Mouse (Mus musculus): ENCODE data around the gene Cacng6.

The Cacng6 gene

DNA sequence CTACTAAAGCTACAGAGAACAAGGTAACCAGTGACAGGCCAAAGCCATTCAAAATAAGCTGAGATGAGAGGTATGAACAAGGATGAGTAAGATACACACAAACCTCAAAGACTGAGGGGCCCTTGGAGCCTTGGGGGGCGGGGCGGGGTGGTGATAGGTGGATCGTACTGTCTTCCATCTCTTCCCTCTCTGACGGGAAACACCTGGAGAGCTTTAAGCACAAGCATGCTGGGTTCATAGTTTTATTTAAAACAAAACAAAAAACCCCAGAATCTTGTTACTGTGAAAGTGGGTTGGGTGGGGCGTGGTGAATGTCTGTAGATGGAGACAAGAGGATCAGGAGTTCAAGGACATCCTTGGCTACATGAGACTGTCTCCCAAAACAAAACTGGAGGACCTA lies 3.5 kb upstream of the Cacng6 start:
- DNase-seq (ENCODE audit: low spot score) = no peak

DNA sequence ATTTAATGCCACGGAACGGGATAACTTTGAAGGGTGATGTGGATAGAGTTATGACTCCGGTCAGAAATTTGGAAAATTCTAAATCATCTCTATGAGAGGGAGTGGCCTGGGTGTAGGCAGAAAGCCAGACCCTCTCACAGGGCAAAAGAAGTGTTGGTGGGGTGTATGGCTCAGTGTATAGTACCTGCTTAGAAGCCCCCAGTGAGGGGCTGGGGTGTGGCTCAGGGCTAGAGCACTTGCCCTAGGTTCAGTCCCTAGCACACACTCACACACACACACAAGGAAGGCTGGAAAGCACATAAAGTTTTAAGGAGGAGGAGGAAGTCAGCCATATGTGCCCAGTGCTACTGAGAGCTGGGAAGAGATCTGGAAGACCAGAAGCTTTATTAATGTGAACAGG lies 2.7 kb upstream of the Cacng6 start:
- no peak for DNase-seq (ENCODE audit: low spot score)

DNA sequence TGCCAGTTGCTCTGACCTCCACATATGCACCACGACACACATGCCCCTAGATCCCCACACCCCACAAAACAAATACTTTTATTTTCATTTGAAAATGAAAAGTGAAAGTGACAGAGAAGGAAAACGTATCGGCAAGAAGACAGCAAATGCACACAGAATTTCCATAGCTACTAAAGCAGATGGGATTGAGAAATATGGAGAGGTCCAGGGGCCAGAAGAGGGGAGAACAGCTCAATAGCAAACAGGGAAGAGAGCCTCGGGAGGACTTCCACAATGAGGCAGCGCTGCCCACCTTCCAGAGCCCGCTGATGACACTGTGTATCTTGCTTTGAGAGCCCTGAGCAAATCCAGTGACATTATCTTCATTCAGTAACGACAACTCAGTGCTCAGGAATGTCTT lies 1.9 kb upstream of the Cacng6 start:
- no peak for DNase-seq (ENCODE audit: low spot score)

DNA sequence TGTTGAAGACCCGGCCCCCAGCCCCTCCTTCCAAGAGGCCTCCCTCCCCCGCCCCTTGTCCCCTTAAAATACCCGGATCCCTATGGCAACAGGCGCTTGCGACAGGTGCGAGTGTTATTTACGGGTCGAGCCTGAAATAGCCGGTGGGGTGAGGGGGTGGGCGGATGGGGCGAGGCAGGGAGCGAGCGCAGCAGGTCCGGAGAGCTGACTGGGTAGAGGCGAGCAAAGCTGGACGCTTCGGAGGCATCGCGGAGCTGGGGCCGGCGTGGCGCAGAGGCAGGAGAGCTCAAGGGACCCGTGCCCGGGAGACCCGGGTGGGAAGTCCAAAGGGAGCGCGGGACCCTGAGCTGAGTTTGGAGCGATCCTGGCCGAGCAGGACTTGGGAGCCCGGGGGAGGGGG lies 565 bp upstream of the Cacng6 start:
- no peak for DNase-seq (ENCODE audit: low spot score)

DNA sequence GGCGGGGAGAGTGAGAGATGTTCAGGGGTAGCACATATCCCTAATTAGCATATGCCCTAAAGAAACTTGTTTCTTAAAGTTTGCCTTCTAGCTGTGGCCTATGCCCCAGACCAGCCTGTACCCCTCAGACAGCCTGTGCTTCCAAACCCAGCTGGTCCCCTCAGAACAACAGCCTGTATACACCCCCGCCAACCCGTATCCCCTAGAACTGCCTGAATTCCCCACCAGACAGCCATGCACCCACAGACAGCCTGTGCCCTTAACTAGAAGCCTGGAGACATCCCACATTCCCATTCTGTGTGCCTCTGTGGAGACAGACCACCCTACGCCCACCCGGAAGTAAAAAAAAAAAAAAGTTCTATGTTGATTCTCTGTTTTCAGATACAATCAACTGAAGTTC lies 1.1 kb downstream of the Cacng6 start:
- DNase-seq (ENCODE audit: low spot score) = no peak

DNA sequence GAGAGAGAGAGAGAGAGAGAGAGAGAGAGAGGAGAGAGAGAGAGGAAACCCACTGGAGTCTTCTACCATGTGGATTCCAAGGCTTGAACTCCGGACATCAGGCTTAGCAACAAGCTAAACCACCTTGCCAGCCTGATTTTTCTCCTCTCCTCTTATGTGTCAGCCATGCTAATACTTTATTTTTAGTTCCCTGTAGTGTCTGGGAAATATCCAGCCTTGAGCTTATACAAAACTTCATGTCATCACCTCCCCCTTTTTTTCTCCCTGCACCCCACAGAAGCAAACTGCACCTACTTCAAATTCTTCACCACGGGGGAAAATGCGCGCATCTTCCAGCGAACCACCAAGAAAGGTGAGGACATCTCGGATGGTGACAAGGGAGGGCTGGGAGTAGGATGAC lies 6.2 kb downstream of the Cacng6 start:
- DNase-seq (ENCODE audit: low spot score) = no peak

DNA sequence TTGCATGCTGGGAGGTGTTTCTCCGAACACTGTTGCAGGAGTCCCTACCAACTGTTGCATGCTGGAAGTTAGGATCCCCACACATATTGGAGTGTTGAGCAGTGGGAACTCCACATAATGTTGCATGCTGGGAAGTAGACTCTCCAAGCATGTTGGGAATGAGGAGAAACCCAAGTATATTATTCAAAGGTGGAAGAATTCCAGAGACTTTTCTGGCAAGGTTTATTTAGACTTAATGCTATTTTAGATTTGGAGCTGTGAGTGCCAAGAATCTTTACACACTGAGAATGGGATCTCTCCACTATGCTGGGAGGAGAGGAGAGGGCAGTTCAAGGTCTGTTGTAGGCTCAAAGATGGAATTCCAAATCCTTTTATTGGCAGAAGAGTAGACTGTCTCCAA lies 8.1 kb downstream of the Cacng6 start:
- DNase-seq (ENCODE audit: low spot score) = no peak

DNA sequence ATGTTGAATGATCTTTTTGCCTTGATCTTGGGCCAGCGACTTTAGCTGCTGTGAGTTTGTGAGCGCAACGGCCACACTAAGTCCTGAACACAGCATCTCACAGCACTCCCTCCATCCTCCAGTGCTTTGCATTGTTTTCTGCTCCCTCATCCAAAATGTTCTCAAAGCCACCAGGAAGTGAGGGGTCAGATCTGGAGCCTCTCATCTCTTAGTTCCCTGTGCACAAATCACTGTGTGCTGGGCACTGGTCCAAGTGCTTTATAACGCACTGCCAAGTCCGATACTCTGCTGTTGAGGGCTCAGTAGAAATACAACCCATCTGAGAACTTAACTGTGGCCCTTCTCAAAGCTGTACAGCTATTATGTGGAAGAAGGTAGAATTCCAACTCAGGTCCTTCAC lies 13.9 kb downstream of the Cacng6 start:
- DNase-seq (ENCODE audit: low spot score) = no peak

DNA sequence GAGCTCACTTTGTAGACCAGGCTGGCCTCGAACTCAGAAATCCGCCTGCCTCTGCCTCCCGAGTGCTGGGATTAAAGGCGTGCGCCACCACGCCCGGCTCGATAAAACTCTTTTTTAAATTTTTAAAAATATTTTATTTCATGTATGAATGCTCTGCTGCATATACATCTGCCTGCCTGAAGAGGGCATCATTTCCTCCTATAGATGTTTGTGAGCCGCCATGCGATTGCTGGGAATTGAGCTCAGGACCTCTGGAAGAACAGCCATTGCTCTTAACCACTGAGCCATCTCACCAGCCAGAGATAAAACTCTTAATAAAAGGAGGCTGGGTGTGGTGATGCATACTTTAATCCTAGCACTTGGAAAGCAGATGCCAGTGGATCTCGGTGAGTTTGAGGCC lies 16.0 kb downstream of the Cacng6 start:
- no peak for DNase-seq (ENCODE audit: low spot score)

DNA sequence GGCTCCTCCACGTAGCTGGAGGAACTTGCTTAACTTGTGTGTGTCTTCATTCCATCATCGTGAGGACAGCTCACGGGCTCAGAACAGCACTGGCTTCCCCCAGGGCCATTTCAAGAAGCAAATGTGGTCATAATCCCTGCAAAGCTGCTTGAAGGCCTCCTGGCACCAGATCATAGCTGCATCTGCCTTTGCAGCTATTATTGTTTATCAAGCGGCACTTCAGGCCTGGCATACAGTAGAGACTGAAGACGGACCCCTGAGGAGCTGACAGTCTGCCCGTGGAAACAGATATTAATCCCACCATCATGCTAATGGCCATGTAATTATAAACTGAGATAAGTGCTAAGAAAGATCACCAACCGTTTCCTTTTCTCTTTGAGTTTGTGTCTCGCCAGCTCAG lies 16.5 kb downstream of the Cacng6 start:
- no peak for DNase-seq (ENCODE audit: low spot score)

DNA sequence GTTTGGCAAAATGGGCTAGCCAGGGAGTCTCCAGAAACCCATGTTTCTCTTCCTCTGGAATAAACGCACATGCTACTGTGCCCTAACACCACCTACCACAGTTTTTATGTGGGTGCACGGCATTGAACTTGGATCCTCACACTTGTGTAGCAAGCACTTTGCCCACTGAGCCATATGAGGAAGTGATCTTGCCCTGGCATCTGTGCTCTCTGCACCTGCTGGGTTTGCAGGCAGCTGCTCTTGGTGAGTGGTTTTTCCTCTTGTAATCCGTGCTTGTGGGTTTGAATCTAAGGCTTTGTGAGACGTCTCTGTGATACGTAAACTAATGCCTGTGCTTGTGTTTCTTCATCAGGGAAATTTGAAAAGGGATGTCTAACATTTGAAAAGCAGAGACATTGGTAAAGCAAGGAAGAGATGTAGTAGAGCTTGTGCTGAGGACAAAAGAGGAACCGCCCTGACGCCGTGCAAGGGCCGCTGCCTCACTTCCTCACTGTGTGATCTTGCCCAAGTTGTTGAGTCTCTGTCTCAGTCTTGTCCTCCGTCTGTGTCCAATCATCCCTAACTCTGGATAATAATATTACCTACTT lies 18.6 kb downstream of the Cacng6 start:
- no peak for DNase-seq (ENCODE audit: low spot score)

DNA sequence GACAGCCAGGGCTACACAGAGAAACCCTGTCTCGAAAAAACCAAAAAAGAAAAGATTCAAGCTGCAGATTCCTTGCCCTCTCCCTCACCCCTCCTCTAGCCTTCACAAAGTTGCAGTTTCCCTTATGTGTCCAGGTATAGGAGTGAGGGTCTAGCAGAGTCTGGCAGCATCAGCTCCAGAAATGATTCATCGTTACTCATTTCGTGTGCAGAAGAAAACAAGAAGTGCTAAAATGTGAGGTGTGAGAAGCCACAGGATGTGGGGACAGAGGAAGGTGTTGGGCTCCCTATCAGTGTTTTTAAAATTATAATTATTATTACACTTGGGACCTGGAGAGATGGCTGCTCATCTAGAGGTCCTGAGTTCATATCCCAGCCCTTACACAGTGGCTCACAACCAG lies 20.7 kb downstream of the Cacng6 start:
- no peak for DNase-seq (ENCODE audit: low spot score)

DNA sequence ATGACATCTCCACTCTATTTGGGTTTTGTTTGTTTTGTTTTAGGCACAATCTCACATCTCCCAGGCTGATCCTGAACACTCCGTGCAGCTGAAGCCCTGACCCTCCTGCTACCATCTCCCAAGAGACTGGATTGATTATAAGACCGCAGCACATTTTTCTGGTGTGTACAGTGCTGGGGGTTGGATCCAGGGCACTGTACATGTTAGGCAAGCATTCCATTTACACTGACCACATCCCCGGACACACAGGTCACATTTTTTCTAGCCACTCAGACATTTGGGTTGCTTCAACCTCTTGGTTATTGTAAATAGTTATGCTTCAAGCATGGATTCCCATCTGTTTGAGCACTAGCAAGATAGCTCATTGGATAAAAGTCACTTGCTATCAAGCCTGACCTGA lies 22.6 kb downstream of the Cacng6 start:
- DNase-seq (ENCODE audit: low spot score) = no peak

DNA sequence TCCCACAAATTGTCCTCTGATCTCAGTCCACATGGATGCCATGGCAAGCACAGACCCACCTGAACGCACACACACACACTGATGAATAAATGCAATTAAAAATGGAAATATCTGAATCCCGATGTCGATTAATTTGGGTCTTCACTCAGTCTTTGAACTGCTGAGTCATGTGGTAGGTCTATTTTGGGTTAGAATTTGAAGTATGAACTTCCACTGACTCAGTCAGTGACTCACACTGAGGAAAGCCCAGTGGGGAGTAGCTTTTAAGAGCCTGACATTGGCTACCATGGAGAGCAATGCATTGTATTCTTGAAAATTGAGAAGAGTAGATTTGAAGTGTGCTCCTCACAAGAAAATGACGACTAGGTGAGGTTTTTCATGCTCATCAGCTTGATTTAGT lies 23.0 kb downstream of the Cacng6 start:
- no peak for DNase-seq (ENCODE audit: low spot score)

DNA sequence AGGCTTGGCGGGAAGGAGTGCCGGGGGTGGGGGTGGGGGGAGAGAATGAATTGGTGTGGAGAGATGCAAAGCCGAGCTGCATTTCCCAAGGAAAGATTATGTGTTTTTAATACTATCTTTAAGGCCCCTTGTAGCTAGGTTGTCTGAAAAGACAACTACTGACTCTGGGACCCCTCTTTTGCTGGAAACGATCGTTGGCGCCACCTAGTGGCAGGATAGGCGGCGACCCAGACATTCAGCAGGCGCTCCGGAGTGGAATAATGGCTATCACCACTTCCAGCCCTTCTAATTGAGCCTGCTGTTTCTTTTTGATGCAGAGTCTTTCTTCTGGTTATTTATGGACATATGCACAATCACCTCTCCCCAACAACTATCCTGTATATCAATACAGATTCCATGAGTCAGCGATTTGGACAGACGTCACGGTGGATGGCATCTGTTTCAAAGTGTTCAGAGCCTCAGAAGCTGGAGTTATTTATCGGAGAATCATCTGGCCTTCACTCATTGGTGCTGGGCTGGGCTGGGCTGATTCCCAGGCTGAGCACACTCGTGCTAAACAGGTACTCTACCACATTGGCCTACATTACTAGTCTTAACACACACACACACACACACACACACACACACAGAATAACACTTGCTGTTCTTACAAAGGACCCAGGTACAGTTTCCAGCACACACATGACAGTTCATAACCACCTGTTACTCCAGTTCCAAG lies 24.9 kb downstream of the Cacng6 start:
- DNase-seq (ENCODE audit: low spot score) = peak; percentile 32

DNA sequence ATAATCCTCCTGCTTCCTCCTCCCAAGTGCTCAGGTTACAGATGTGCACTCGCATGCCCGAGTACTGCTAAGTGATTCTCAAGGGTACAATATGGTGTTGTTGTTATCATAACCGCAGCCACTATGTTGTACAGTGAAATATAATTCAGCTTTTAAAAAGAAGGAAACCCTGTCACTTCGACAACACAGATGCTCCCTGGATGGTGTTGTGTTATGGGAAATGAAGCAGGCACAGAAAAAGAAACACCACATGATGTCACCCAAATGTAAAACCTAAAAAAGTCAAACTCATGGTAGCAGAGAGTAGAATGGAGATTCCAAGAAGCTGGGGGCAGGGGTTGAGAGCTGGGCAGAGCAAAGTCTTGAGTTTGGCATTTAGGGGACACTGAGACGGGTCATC lies 26.7 kb downstream of the Cacng6 start:
- no peak for DNase-seq (ENCODE audit: low spot score)

DNA sequence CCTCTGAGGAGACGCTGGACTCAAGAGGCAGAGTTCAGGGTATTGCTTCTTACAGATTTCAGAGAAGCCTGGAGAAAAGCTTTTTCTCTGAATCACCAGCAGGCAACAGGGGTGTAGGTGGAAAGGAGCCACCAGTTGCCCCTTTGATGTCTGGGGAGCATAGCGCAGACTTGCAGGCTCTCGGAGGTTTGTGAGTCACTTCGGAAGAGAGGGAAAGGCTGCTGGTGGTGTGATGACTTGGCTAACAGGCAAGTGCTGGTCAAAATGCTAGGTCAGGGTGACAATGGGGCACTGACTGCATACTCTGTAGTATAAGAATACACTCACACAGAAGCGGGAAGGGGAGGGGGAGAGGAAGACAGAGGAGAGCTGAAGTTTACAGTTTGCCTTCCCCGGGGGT lies 27.2 kb downstream of the Cacng6 start:
- no peak for DNase-seq (ENCODE audit: low spot score)

DNA sequence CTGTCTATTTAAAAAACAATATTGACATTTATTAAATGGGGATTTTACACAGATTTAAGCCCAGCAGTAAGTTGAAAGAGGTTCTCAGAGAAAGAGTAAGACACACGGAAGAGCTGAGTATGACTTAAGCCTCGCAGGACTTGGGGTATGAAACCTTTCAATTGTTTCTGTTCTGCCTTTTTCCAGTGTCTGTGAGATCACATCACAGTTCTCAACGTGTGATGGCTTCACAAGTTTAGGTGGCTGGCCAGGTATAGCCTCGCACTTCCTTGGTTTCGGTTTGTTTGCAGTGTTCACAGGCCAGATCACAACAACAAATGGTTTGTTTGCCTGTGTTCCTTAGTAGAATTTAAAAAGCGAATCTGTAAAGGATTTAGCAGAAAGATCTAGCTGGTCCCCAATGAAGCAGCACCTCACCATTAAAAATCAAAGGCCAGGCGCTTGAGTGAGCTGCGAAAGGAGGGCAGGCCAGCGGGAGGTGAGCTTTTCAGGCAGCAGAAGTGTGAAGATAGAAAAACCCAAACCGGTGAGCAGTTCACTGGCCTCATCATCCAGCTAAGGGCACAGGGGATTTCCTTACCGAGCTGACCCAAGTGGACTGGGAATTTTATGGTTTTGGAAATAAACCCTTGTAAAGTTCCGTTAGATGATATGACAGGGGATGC lies 29.0 kb downstream of the Cacng6 start:
- DNase-seq (ENCODE audit: low spot score) = no peak

DNA sequence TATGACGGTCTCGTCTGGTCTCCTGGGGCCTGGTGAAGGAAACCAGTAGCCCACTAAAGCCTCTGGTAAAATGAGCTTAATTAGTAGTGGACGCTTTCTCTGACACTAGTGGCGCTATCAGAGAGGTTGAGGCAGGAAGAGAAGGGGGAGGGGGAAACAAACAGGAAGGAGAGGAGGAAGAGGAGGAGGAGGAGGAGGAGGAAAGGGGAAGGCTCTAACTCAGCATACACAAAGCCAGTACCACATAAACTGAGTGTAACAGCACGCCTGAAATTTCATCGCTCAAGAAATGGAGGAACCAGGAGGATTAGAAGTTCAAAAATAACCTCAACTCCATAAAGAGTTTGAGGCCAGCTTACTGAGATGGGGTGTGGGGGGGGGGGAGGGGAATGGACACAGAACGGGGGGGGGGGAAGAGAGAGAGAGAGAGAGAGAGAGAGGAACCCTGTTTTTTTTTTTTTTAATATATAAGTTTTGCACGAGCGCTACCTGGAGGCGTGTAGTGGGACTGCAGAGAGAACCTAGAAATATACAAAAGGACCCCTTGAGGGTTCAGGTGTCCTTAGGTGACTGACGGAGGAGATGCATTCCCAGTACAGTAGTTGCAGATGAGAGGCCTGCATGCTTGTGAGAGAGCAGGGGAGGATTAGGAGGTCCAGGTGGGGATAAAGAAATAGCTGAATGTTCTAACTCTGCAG lies 29.6 kb downstream of the Cacng6 start:
- no peak for DNase-seq (ENCODE audit: low spot score)

DNA sequence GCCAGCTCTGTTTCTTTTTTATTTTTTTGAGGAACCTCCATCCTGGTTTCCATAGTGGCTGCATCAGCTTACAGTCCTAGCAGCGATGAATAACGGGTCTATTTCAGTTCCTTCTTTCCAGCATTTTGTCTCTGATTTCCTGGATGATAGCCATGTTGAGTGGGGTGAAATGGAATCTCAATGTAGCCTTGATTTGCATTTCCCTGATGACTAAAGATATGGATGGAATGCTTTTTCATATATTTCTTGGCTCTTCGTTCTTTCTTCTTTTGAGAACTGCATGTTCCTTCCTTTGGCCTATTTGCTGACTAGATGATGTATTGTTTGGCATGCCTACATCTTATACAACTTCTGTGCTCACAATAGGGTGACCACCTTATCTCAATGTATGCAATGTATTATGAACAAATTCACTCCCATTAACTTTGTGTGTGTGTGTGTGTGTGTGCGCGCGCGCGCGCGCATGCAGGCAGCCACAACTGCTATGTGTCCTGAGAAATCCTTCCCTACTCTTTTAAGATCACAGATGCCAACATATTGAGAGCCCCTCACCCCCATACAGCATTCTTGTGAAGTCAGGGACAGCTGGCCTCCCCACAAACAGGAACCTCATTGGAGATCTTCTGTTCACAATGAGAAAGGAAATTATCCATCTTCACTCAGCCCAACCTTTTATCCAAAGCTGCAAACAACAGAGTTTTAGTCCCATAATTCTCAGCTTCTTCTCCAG lies 33.3 kb downstream of the Cacng6 start:
- no peak for DNase-seq (ENCODE audit: low spot score)

DNA sequence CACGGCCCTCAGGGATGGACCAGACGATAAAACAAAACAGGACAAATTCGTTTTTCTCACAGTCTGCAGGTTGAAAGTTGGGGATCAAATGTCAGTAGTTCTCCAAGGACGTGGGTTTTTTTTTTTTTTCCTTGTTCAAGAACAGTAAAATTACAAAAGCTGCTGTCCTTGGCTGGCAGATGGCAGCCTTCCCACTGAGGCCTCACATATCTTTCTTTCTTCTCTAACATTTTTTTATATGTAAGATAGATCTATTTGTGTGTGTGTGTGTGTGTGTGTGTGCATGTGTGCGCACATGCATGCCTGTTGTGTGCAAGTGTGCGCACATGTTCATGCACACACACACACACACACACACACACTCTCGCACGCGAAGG lies 33.8 kb downstream of the Cacng6 start:
- no peak for DNase-seq (ENCODE audit: low spot score)

DNA sequence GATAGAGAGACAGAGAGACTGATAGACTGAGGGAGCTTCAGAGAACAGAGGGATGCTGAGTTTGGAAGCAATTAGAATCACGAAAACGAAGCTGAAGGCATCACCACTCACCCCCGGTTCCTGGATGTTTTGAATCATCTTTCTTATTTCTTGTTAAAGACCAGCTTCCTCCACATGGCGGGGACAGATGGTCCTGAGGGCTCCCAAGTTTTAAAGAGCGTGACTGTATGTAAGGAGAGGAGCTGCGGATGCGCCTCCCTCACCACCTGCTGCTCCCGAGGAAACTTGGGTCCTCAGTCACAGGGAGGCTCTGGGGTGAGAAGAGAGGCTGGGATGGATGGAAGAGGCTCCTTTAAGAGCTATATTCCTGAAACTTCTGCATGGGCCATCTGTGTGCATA lies 36.3 kb downstream of the Cacng6 start:
- DNase-seq (ENCODE audit: low spot score) = no peak

DNA sequence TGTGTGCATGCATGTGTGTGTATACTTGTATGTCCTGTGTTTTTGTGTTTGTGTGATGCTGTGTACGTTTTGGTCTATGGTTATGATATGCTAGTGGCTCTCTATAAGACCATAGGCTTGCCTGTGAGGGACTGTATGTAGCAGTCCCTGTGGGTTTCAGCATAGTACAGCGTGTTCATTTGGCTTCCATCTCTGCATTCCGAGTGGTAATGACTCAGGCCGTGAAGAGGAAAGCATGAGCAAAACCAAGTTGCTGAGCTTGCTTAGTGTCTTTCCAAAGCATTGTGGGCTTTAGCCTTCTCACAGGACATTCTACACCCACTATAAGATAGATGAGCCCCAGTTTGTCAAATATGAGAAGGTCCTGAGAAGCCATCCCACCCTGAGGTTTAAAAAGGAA lies 39.3 kb downstream of the Cacng6 start:
- DNase-seq (ENCODE audit: low spot score) = no peak

Data from c-Kit-positive CD71-positive TER-119-positive erythroid progenitor cells, embryonic 14.5 days (primary cell).